Mouse (Mus musculus) layer of hippocampus, adult 9-10 months (tissue): ENCODE results near the gene Atmin.

ENCODE experiments used
- DNase-seq: peaks from one replicate; pipeline ENCODE4 v3.0.0; 2022; ENCODE audit warnings: low spot score

Atmin gene

DNA sequence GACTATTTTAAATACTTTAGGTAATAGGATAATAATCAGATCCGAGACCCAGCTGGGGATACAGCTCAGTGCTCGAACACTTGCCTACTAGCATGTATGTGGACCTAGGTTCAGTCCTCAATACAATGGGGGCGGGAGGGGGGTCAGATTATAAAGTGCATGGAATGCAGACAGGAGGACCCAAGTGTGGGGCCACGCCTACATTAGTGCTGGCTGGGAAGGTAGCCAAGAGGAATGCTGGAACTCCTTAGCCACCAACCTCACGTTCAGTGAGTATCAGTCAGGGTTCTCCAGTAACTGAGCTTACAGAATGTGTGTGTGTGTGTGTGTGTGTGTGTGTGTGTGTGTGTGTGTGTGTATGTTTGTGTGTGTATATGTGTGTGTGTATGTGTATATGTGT, 8.2 kb downstream of the Atmin start:
- DNase-seq, result no peak

DNA sequence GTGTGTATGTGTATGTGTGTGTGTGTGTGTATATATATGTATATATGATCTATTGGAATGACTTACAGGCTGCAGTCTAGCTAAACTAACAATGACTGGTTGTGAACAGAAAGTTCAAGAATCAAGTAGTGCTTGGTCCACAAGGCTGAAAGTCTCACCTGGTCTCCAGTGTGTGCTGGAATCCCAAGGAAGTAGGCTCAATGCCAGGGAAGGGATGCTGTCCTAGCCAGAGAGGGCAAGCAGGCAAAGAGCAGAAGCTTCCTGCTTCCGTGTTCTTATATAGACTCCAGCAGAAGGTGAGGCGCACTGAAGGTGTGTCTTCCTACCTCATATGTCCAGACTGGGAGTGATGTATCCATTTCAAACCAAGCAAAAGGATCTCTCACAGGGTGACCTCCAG, 8.6 kb downstream of the Atmin start:
- no peak for DNase-seq

DNA sequence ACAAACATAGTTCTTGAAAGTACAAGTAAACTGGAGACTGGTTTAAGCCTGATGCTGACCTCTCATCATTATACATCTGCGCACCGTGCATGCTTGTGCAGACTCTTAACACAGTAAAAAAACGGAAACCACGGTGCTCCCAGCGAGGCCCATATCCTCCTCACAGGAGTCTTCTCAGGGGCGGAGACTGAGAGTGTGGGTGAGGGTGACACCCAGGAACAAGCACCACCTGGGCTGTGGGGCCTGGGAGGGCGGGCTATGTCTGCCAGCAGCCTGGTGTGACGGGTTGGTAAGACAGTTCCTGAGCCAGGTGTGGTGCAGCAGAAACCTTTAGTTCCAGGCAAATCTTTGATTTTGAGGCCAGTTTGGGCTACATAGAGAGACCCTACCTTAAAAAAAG, 9.2 kb downstream of the Atmin start:
- DNase-seq, result no peak

DNA sequence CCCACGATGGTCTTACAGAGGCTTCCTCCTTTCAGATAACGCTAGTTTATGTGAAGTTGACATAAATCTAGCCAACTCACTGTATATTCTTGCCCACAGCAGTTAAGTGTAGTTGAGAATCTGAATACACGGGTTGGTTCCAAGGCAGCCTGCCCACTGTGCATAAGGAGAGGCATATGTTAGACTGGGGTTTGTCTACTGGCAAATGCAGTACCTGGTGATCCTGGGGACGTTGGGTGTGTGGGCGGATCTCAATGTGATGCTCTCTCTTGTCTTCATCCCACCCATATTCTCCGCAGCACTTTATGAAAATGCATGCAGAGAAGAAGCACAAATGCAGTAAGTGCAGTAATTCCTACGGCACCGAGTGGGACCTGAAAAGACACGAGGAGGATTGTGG, 11.2 kb downstream of the Atmin start:
- DNase-seq, result peak; percentile 62

DNA sequence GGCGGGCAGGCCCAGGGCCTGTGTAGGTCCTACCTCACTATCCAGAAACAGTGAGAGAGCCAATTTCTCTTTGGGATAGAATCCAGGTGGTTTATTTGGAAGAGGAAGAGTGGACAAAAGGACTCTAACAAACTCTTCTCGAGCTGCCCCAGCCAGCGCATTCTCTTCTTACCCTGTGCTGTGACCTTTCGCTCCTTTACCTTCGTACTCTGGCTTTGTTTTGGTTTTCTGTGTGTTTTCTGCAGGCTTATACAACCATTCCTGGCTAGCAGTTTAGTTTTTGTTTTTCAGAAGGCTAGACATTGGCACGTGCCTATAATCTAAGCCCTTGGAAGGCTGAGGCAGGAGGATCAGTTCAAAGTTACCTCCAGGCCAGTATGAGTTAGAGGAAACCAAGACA, 26.3 kb downstream of the Atmin start:
- DNase-seq, result no peak

DNA sequence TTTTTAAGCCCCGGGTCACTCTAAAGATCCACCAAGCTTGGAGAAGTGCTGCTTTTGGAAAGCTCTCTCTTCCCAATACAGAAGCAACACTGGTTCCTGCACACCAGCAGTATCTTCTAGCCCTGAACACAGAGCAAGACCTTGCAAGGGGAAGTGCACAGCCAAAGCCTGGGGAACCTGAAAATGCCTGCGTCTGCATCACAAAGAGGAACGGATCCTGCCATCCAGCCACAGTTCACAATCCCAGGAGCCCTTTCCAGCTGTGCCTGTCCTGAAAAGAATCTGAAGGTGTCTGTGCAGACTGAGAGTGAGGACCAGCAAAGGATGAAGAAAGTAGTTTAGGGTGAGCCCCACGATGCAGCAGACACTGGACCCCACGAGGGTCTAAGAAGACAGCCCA, 31.9 kb downstream of the Atmin start:
- no peak for DNase-seq

DNA sequence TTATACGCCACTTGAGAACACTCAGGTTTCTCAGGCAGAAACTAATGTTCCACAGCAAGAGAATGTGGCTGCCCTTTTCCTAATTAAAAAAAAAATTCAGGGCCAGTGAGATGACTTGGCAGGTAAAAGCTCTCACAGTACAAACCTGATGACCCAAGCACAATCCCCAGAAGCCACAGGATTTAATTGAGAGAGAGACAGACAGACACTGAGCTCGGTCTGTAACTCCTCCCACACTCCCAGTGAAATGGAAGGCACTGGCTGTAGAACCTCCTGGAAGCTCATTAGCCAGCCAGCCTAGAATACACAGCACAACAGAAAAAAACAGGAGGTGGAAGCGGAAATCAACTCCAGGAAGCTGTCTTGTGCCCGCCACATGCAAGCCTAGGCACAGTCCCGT, 32.4 kb downstream of the Atmin start:
- DNase-seq, result no peak

DNA sequence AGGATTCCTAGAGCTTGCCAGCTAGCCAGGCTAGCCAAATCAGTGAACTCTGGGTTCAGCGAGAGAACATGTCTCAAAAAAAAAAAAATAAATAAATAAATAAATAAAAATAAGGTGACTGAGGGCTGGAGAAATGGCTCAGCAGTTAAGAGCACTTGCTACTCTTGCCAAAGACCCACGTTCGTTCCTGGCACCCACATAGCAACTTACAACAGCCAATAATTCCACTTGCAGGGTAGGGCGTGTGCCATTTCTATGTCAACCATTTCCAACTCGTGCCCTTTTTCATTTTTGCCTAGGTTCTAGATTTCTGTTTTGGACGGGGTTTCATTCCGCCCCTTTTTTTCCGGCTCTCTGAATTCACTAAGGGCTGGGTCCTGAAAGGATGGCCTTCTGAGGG, 34.9 kb downstream of the Atmin start:
- no peak for DNase-seq

- peak; percentile 95 for DNase-seq
Measured at GRCm38 (mm10) chr8:116978631-116979256, 35.6 kb downstream of the Atmin start, which contains the start of gene 1700030J22Rik. TSS of gene 1700030J22Rik (minus strand) at chr8:116978959.

GRCm38 (mm10) chr8:116980117-116980516, 36.9 kb downstream of the Atmin start:
- DNase-seq, result peak; percentile 44

- DNase-seq, result no peak
Measured at GRCm38 (mm10) chr8:116989842-116990241, 46.6 kb downstream of the Atmin start.

GRCm38 (mm10) chr8:116991241-116991640, 48.0 kb downstream of the Atmin start:
- DNase-seq, result no peak

GRCm38 (mm10) chr8:116992176-116992971, 49.2 kb downstream of the Atmin start:
- no peak for DNase-seq

- DNase-seq, result peak; percentile 96
Measured at GRCm38 (mm10) chr8:116993095-116993867, 50.1 kb downstream of the Atmin start, which contains the start of gene Gcsh. TSS of gene Gcsh (minus strand) at chr8:116993537.

GRCm38 (mm10) chr8:116994016-116994716, 51.0 kb downstream of the Atmin start:
- DNase-seq, result no peak
